Mouse (Mus musculus): Measurements from ENCODE around the gene Zfp46.

GRCm38 (mm10) chr4:136240123-136240522 lies 44.4 kb upstream of the Zfp46 start:
- TF ChIP-seq POLR2A (IDR thresholded peaks at IDR 0.05; ENCODE audit: low read depth, low read length): no peak
- no peak for TF ChIP-seq CTCF (IDR thresholded peaks at IDR 0.05; ENCODE audit: extremely low read depth, insufficient read depth, insufficient read length, insufficient replicate concordance)

Measured in spleen, adult 2 months (tissue).